In the genomic region with DNA sequence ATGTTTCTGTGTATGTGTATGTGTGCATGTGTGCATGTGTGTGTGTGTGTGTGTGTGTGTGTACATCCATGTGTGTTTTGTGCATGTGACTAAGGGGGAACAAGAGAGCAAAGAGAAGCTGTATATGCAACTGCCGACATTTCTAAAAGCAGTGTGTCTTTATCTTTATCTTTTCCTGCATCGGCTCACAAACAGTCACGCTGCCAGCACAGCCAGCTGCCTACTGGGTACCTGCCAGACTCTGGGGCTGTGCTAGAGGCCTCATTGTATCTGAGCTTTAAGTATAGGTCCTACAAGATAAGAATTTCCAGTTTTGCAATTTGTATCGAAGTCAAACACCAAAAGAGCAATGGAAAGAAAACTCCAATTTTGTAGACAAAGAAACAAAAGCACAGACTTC, we compare ENCODE assay signal across 8 mouse cellular contexts. TPM values are rescaled to one million over a fixed set of nuclear protein-coding genes. Genes with fewer than 3 reads are reported as not detected.
DNase-seq lines count a peak whose midpoint lies in the region; ATAC-seq and TF ChIP-seq lines count a peak whose summit lies in the region.

No protein-coding gene starts in this region.

- 10% methylated on average over 4 of the region's 4 CpGs for WGBS in heart, embryonic 12.5 days
- 23% methylated on average over 4 of the region's 4 CpGs for WGBS in heart, embryonic 11.5 days (ENCODE audit: insufficient replicate concordance)
- 7% methylated on average over 4 of the region's 4 CpGs for WGBS in heart, postnatal 0 days
- WGBS in midbrain, embryonic 13.5 days: 88% methylated on average over 4 of the region's 4 CpGs

- H3K27ac ChIP-seq in heart, embryonic 12.5 days (ENCODE audit: poor library complexity, severe bottlenecking): peak overlapping the region; percentile 48; the same call in 1 of the 2 replicates
- no peak overlapping the region for H3K27ac ChIP-seq in heart, embryonic 11.5 days (ENCODE audit: low read depth, low read length)
- H3K27ac ChIP-seq in heart, postnatal 0 days (ENCODE audit: low read depth): peak overlapping the region; percentile 66
- no peak overlapping the region for H3K27ac ChIP-seq in layer of hippocampus, adult 2 months
- no peak overlapping the region for H3K27ac ChIP-seq in midbrain, embryonic 13.5 days

- peaks cover 13% of the 10 kb centered on the region for H3K36me3 ChIP-seq in heart, embryonic 12.5 days
- no peaks in the 10 kb centered on the region for H3K36me3 ChIP-seq in heart, embryonic 11.5 days (ENCODE audit: control insufficient read depth, insufficient read depth, low read length)
- H3K36me3 ChIP-seq in heart, postnatal 0 days (replicated peaks; ENCODE audit: control insufficient read depth, insufficient read depth, low read length): peaks cover 7% of the 10 kb centered on the region
- peaks cover 14% of the 10 kb centered on the region for H3K36me3 ChIP-seq in midbrain, embryonic 13.5 days

- H3K9me3 ChIP-seq in heart, embryonic 12.5 days (replicated peaks): peaks cover 7% of the 10 kb centered on the region; the same call in 1 of the 2 replicates
- H3K9me3 ChIP-seq in heart, embryonic 11.5 days (replicated peaks; ENCODE audit: control insufficient read depth, low read length): no peaks in the 10 kb centered on the region
- H3K9me3 ChIP-seq in heart, postnatal 0 days (replicated peaks; ENCODE audit: control insufficient read depth, low read length): no peaks in the 10 kb centered on the region
- no peaks in the 10 kb centered on the region for H3K9me3 ChIP-seq in midbrain, embryonic 13.5 days

- H3K4me1 ChIP-seq in heart, embryonic 12.5 days (replicated peaks): peaks cover 51% of the 10 kb centered on the region
- H3K4me1 ChIP-seq in heart, embryonic 11.5 days (ENCODE audit: control insufficient read depth, insufficient read depth, low read length): peaks cover 29% of the 10 kb centered on the region
- H3K4me1 ChIP-seq in heart, postnatal 0 days (ENCODE audit: control insufficient read depth, insufficient read depth): peaks cover 54% of the 10 kb centered on the region
- peaks cover 24% of the 10 kb centered on the region for H3K4me1 ChIP-seq in midbrain, embryonic 13.5 days (replicated peaks)

- no peak for TF ChIP-seq EP300 in heart, postnatal 0 days (IDR thresholded peaks at IDR 0.05; ENCODE audit: low read depth)

- peak overlapping the region; percentile 17; the same call in 1 of the 2 replicates for H3K9ac ChIP-seq in heart, embryonic 12.5 days
- H3K9ac ChIP-seq in heart, embryonic 11.5 days (ENCODE audit: low read depth, low read length): no peak overlapping the region
- no peak overlapping the region for H3K9ac ChIP-seq in heart, postnatal 0 days (replicated peaks; ENCODE audit: low read depth, low read length)
- H3K9ac ChIP-seq in midbrain, embryonic 13.5 days (replicated peaks): no peak overlapping the region

- no peaks in the 10 kb centered on the region for H3K27me3 ChIP-seq in heart, embryonic 12.5 days (replicated peaks)
- no peaks in the 10 kb centered on the region for H3K27me3 ChIP-seq in heart, embryonic 11.5 days (ENCODE audit: control insufficient read depth, insufficient read depth, low read length)
- no peaks in the 10 kb centered on the region for H3K27me3 ChIP-seq in heart, postnatal 0 days (ENCODE audit: control insufficient read depth, insufficient read depth, low read length)
- no peaks in the 10 kb centered on the region for H3K27me3 ChIP-seq in midbrain, embryonic 13.5 days

- ATAC-seq in heart, embryonic 12.5 days (ENCODE audit: insufficient number of reproducible peaks, low FRiP score): no peak
- ATAC-seq in heart, embryonic 11.5 days (replicated peaks; ENCODE audit: insufficient number of reproducible peaks, low FRiP score, low TSS enrichment): no peak
- no peak for ATAC-seq in heart, postnatal 0 days (ENCODE audit: insufficient read depth, low read depth)
- peak; percentile 59 for ATAC-seq in megakaryocyte progenitor cell, adult 5-6 weeks (replicated peaks; ENCODE audit: poor library complexity)
- ATAC-seq in midbrain, embryonic 13.5 days: no peak

- no peak for TF ChIP-seq CTCF in heart, postnatal 0 days (IDR thresholded peaks at IDR 0.05; ENCODE audit: low read depth)
- TF ChIP-seq CTCF in layer of hippocampus, adult 2 months (conservative IDR thresholded peaks at IDR 0.05): no peak

- DNase-seq in brain, adult 2 months (ENCODE audit: low read depth, low spot score): peak; percentile 66
- DNase-seq in heart, postnatal 0 days (ENCODE audit: low spot score): no peak
- no peak for DNase-seq in layer of hippocampus, adult 2 months (ENCODE audit: low spot score in 2 of 2)
- no peak for DNase-seq in spleen, adult 12 weeks (ENCODE audit: low spot score)

- H3K4me2 ChIP-seq in heart, embryonic 12.5 days: 0 out of 2 replicates have a peak overlapping the region, but pooled peaks have one; percentile 20
- H3K4me2 ChIP-seq in heart, embryonic 11.5 days: no peak overlapping the region
- peak overlapping the region; percentile 28; the same call in 1 of the 2 replicates for H3K4me2 ChIP-seq in heart, postnatal 0 days (ENCODE audit: low read depth, low read length)
- H3K4me2 ChIP-seq in midbrain, embryonic 13.5 days (replicated peaks): no peak overlapping the region

- H3K4me3 ChIP-seq in heart, embryonic 12.5 days: no peak overlapping the region
- no peak overlapping the region for H3K4me3 ChIP-seq in heart, embryonic 11.5 days (ENCODE audit: low read depth, low read length)
- H3K4me3 ChIP-seq in heart, postnatal 0 days (ENCODE audit: low read depth, low read length): no peak overlapping the region
- H3K4me3 ChIP-seq in layer of hippocampus, adult 2 months: no peak overlapping the region
- no peak overlapping the region for H3K4me3 ChIP-seq in midbrain, embryonic 13.5 days (replicated peaks)

RNA-seq across cellular contexts. Expression of a gene that starts 17.1 kb away (rescaled TPM):
- 17.7 and 18.0 TPM in 2 replicates for polyA plus RNA-seq in heart, embryonic 12.5 days (2016; fragmentation: Nextera tagmentation; extraction: Ambion mirVana)
- polyA plus RNA-seq in heart, embryonic 11.5 days (2014; fragmentation: Nextera tagmentation; extraction: Ambion mirVana): 11.8 and 12.0 TPM in 2 replicates
- total RNA-seq in heart, postnatal 0 days (2014; rRNA removed; ENCODE audit: low replicate concordance): 121 and 148 TPM in 2 replicates
- 26.0 and 28.9 TPM in 2 replicates for polyA plus RNA-seq in heart, postnatal 0 days (2015; fragmentation: Nextera tagmentation; extraction: Ambion mirVana)
- total RNA-seq in megakaryocyte progenitor cell, adult 5-6 weeks (2015): 27.0 and 30.0 TPM in 2 replicates
- total RNA-seq in megakaryocyte progenitor cell, adult 5-6 weeks (2017): 40.4 and 44.8 TPM in 2 replicates
- 10 to 100 TPM; 88.9 to 89.8 TPM for total RNA-seq in layer of hippocampus, adult 2 months (2021)
- 21.0 and 21.8 TPM in 2 replicates for polyA plus RNA-seq in midbrain, embryonic 13.5 days (2015; fragmentation: Nextera tagmentation; extraction: Ambion mirVana)

RNA-seq across cellular contexts. Expression of a gene that starts 54.5 kb away (rescaled TPM):
- polyA plus RNA-seq in heart, embryonic 12.5 days (2016; fragmentation: Nextera tagmentation; extraction: Ambion mirVana): 42.6 and 44.6 TPM in 2 replicates
- polyA plus RNA-seq in heart, embryonic 11.5 days (2014; fragmentation: Nextera tagmentation; extraction: Ambion mirVana): 45.7 and 50.7 TPM in 2 replicates
- 14.2 and 35.0 TPM in 2 replicates for total RNA-seq in heart, postnatal 0 days (2014; rRNA removed; ENCODE audit: low replicate concordance)
- 21.1 and 22.0 TPM in 2 replicates for polyA plus RNA-seq in heart, postnatal 0 days (2015; fragmentation: Nextera tagmentation; extraction: Ambion mirVana)
- total RNA-seq in megakaryocyte progenitor cell, adult 5-6 weeks (2015): 78.1 and 96.0 TPM in 2 replicates
- total RNA-seq in megakaryocyte progenitor cell, adult 5-6 weeks (2017): 75.8 and 82.2 TPM in 2 replicates
- 10 to 100 TPM; 32.1 to 32.2 TPM for total RNA-seq in layer of hippocampus, adult 2 months (2021)
- polyA plus RNA-seq in midbrain, embryonic 13.5 days (2015; fragmentation: Nextera tagmentation; extraction: Ambion mirVana): 53.7 and 58.5 TPM in 2 replicates

Comparison
In these comparisons a context has a peak if more than half of its experiments do, and no peak if none do; other contexts are left out.
1. H3K27ac ChIP-seq: peak in heart, embryonic 12.5 days (single experiment) and heart, postnatal 0 days (single experiment); none in heart, embryonic 11.5 days (single experiment), layer of hippocampus, adult 2 months (single experiment) and midbrain, embryonic 13.5 days (single experiment).
2. H3K4me2 ChIP-seq: peak in heart, embryonic 12.5 days (single experiment) and heart, postnatal 0 days (single experiment); none in heart, embryonic 11.5 days (single experiment) and midbrain, embryonic 13.5 days (single experiment).